Comparison of ENCODE assay signal across 8 mouse cellular contexts in genomic region chr7:139308140-139308895, GRCm38 (mm10).
DNase-seq lines count a peak whose midpoint lies in the region; ATAC-seq and TF ChIP-seq lines count a peak whose summit lies in the region.

No protein-coding gene starts in this region.

- no peak overlapping the region for H3K4me2 ChIP-seq in liver, postnatal 0 days (ENCODE audit: low read depth, low read length)
- no peak overlapping the region for H3K4me2 ChIP-seq in liver, embryonic 11.5 days

- ATAC-seq in liver, postnatal 0 days = no peak
- ATAC-seq in liver, embryonic 11.5 days (replicated peaks; ENCODE audit: low FRiP score) = no peak

- H3K9ac ChIP-seq in liver, postnatal 0 days (replicated peaks) = no peak overlapping the region
- no peak overlapping the region for H3K9ac ChIP-seq in liver, embryonic 11.5 days (ENCODE audit: low read depth, low read length)

- no peak overlapping the region for H3K4me3 ChIP-seq in liver, postnatal 0 days (ENCODE audit: low read depth, low read length)
- no peak overlapping the region for H3K4me3 ChIP-seq in liver, embryonic 11.5 days (ENCODE audit: low read depth, low read length)
- H3K4me3 ChIP-seq in cerebellum, adult 2 months (replicated peaks; ENCODE audit: insufficient read depth, low read depth, low read length) = no peak overlapping the region

- no peaks in the 10 kb centered on the region for H3K4me1 ChIP-seq in liver, postnatal 0 days (ENCODE audit: insufficient read depth)
- H3K4me1 ChIP-seq in liver, embryonic 11.5 days (replicated peaks; ENCODE audit: control insufficient read depth, insufficient read depth, low read length) = no peaks in the 10 kb centered on the region
- peaks cover 29% of the 10 kb centered on the region for H3K4me1 ChIP-seq in cerebellum, adult 2 months (ENCODE audit: control insufficient read depth, insufficient read depth, low read length)

- no peaks in the 10 kb centered on the region for H3K9me3 ChIP-seq in liver, postnatal 0 days (ENCODE audit: low read length)
- no peaks in the 10 kb centered on the region for H3K9me3 ChIP-seq in liver, embryonic 11.5 days (ENCODE audit: control insufficient read depth, low read length)

- TF ChIP-seq CTCF in liver, postnatal 0 days (IDR thresholded peaks at IDR 0.05; ENCODE audit: low read depth) = peak; percentile 34
- TF ChIP-seq CTCF in cerebellum, adult 2 months (IDR thresholded peaks at IDR 0.05; ENCODE audit: borderline replicate concordance, insufficient read depth, low read depth, low read length) = peak; percentile 69; the same call in 1 of the 2 replicates

- 68% methylated on average over 8 of the region's 8 CpGs for WGBS in liver, postnatal 0 days (ENCODE audit: insufficient replicate concordance)
- 77% methylated on average over 8 of the region's 8 CpGs for WGBS in liver, embryonic 11.5 days
- WGBS in cerebellum, adult 2 months = 44% methylated on average over 8 of the region's 8 CpGs

- DNase-seq in liver, postnatal 0 days = no peak
- no peak for DNase-seq in liver, embryonic 11.5 days (ENCODE audit: low spot score)
- peak; percentile 69 to 77 for DNase-seq in cerebellum, adult 2 months
- peak; percentile 85 to 86 for DNase-seq in heart, adult 9 months (ENCODE audit: low spot score in 2 of 2)
- peak; percentile 50 to 65 for DNase-seq in kidney, postnatal 4 days
- DNase-seq in testis, postnatal 10 days (ENCODE audit: low spot score) = peak; percentile 79
- no peak for DNase-seq in frontal cortex, postnatal 25 days (ENCODE audit: low spot score in 2 of 2)
- DNase-seq in thymus, postnatal 0 days (ENCODE audit: low spot score) = no peak

- no peak for TF ChIP-seq EP300 in liver, postnatal 0 days (IDR thresholded peaks at IDR 0.05; ENCODE audit: low read depth)

- H3K27me3 ChIP-seq in liver, postnatal 0 days (ENCODE audit: insufficient read depth, low read length) = no peaks in the 10 kb centered on the region
- H3K27me3 ChIP-seq in liver, embryonic 11.5 days (replicated peaks; ENCODE audit: control insufficient read depth, insufficient read depth, low read length) = no peaks in the 10 kb centered on the region
- H3K27me3 ChIP-seq in cerebellum, adult 2 months (ENCODE audit: control insufficient read depth, insufficient read depth, low read length) = no peaks in the 10 kb centered on the region

- no peaks in the 10 kb centered on the region for H3K36me3 ChIP-seq in liver, postnatal 0 days (replicated peaks; ENCODE audit: insufficient read depth, low read length)
- no peaks in the 10 kb centered on the region for H3K36me3 ChIP-seq in liver, embryonic 11.5 days (ENCODE audit: control insufficient read depth, insufficient read depth, low read length)

- H3K27ac ChIP-seq in liver, postnatal 0 days (ENCODE audit: low read depth) = no peak overlapping the region
- H3K27ac ChIP-seq in liver, embryonic 11.5 days (ENCODE audit: low read depth, low read length) = no peak overlapping the region
- H3K27ac ChIP-seq in cerebellum, adult 2 months (ENCODE audit: insufficient read depth, low read length) = no peak overlapping the region

- TF ChIP-seq POLR2A in cerebellum, adult 2 months (IDR thresholded peaks at IDR 0.05; ENCODE audit: borderline replicate concordance, insufficient read depth, low read length) = no peak

Comparison
In these comparisons a context has a peak if more than half of its experiments do, and no peak if none do; other contexts are left out.
1. DNase-seq: peak in cerebellum, adult 2 months (2 of 2), heart, adult 9 months (2 of 2), kidney, postnatal 4 days (2 of 2) and testis, postnatal 10 days (single experiment); none in liver, postnatal 0 days (single experiment), liver, embryonic 11.5 days (single experiment), frontal cortex, postnatal 25 days (0 of 2) and thymus, postnatal 0 days (single experiment).